Mouse (Mus musculus): Measurements from ENCODE around the gene Hdac5. TPM values are rescaled to one million over a fixed set of nuclear protein-coding genes. Genes with fewer than 3 reads are reported as not detected.

Hdac5 gene
- total RNA-seq, 2 experiments from 2014 or later, result 96.3 to 96.5 TPM

DNA sequence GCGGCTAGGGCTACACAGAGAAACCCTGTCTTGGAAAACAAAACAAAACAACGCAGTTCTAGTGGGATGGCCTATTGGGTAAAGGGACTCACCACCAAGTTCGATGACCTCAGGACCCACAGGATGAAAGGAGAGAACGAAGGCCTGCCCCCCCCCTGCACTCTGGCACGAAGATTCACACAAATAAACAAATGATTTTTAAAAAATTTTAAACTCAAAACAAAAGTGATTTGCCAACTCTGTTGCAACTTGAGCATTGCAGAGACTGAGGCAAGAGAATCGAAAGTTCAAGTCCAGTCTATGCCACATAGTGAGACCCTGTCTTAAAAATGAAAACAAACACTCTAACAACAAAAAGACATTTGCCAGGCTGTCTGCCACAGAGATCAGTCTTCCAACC lies 10.7 kb upstream of the Hdac5 start:
- DNase-seq, result no peak

DNA sequence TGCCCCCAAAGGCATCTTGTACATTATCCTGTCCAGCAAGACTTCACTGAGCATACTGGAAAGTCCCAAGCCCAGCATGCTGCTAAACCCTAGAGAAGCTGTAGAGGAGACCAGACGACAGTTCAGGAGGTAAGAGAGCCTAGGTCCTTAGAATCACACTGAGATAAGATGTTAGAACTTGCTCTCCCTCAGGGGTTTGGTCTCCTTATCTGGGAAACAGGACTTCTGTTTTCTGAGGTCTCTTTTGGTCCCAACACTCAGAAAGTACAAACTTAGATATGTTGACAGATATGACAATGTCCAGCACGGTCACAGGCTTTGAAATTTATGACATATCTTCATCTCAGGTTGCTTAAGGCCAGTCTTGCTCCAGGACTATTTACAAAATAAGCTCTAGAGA lies 6.1 kb upstream of the Hdac5 start:
- DNase-seq, result no peak

DNA sequence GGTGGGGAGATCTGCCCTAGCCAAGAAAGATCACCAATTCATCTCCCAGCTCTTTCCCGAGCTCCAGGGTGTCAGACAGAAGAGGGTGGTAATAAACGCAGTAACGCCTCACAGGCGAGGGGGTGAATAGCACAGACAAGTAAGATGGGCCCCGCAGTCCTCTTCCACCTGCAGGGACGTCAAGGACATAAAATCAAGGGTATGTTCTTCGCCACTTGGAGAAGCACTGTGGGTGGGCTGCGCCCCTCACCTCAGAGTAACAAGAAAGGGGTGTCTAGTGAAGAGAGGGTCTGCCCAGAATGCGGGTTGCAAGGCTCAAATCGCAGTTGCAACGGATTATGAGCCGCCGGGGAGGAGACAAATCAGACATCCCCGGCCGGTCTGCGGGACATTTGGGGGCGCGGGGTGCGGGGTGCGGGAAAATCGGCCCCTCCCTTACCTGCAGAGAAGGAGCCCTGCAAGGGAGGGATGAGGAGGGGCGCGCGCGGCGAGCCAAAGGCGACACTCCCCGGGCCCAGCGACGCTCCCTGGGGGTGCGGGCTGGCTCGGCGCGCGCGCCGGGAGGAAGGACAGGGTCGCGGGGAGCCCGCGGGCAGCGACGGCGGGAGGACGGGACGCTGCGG lies 524 bp downstream of the Hdac5 start:
- peak; percentile 25 to 42 for DNase-seq

DNA sequence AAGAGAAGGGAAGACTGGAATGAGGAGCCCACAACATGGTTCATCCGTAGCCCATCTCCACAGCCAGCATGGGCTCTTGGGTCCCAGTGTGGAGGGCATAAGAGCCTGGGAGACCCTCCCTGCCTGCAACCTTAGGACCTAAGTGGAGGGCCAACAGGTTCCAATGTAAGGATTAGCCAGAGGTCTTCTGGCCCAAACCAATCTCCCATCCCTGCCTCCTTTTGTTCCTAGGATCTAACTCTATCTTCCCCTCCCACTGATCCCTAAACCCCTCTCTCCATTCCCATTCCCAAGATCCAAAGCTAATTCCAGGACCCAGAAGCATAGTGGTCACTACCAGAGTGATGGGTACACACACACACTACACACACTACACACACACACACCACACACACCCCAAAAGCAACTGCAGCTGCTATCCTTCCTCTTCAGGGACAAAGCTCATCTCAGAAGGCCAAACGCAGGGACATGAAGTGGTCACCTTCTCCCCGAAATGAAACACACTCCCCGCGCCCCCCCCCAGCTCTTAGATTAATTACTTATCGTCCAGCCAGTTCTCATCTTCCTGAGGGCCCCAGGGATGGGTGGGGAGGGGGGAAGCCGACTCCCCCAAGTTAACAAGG lies 1.2 kb downstream of the Hdac5 start:
- no peak for DNase-seq

DNA sequence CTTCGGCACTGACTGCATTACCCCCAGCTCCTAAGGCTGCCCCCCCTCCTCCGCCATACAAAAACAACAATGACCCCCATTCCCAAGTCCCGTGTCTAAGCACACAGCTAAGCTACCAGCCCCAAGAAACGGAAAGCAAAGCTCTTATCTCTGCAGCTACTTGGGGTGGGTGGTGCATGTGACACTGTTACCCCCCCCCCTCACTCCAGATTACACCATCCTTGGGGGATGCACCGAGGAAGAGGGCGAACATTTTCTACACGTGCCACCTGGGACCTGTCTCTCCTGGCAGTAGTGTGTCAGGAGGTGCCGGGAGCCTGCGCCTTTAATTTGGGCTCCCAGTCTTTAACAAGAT lies 1.8 kb downstream of the Hdac5 start:
- no peak for DNase-seq

DNA sequence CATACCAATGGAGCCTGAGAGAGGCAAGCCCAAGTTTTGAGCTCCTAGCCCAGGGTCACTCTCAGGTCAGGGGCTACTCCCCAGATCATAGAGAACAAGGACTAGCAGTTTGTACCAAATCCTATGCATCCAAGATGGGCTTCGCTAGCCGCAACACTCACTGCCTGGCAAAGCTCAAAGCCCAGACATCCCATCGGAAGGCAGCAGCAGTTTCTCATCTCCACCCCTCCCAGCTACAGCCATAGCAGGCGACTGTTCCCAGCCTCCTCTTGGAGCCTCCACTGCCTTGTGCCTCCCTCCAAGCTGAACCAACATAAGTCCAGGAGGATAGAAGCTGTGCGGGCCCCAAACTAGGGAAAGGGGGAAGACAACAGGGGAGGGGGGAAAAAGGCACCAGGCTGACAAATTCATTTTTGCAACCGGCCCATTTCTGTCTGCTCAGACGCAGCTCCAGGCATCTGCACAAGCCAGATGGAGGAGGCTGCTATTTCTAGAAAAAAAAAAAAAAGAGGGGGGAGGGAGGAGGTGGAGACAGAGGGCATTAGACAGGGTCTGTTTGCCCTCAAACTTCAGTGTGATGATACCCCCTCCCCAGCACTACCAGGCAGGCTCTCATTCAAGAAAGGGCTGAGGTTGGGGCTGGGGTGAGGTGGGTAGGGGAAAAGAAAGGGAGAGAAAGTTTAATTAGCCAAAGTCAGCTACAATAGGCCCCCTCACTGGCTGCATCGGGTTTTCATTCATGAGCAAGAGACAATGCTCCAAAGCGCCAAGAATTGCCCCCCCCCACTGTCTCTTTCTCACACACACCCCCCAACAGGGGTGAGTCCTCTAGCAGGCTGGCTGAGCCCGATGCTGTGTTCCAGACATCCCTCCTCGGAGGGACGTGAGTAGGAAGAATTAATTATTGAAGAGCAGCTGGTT lies 2.4 kb downstream of the Hdac5 start:
- DNase-seq, result no peak

DNA sequence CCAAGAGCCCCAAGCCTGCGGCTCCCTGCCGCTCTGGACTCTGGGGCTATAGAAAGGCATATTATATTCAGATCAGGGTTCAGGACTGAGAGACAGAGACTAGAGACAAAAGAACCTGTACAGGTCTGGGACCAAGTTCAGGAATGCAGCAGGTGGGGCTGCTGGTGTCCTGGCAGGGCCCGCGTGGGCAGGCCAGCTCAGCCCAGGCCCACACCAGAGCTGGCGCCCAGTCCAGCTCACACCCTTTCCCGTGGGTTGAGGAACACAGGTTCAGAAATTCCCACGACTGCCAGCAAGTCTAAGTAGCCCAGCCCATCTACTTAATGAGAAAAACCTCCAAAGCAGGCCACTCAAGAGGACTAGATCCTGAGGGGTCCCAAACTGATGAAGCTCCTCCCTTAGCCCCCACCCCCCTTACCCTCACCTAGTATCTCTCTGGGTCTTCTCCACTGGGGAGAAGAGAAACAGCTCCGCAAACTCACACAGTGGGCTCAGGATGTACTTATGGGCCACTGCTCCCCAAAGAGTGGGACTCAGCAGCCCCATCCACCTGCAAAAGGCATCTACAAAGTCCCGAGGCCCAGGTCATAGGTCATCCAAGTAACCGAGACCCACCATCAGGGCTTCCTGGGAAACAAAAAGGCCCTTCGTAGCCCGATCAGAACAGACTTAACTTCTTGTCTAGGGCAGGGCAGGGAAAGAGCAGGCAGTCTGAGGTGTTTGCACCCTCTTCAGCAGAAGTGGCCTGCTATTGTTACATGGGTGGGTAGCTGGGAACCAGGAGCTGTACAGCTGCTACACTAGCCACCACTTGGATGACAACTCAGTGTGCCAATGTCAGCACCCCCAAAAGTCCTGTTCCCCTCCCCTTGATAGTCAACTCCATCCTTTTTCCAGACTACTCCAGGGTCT lies 3.6 kb downstream of the Hdac5 start:
- DNase-seq, result no peak

DNA sequence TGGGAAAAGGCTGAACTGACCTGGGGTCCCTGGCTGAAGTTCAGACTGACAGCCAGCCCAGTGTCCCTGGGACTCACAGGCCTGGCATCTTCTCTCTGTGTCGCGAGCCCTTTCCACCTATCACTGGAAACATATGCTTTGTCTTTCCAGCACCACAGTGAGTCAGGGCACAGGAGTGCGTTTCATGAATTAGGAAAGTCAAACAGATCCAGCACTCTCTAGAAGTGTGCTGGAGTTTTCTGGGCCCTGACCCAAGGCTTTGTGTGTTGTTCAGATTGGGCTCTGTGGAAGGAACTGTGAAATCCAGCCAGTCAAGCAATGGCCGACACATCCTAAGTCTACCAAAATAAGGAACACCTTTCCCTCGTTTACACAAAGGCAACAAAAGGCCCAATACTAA lies 4.7 kb downstream of the Hdac5 start:
- DNase-seq, result peak; percentile 33 to 41

DNA sequence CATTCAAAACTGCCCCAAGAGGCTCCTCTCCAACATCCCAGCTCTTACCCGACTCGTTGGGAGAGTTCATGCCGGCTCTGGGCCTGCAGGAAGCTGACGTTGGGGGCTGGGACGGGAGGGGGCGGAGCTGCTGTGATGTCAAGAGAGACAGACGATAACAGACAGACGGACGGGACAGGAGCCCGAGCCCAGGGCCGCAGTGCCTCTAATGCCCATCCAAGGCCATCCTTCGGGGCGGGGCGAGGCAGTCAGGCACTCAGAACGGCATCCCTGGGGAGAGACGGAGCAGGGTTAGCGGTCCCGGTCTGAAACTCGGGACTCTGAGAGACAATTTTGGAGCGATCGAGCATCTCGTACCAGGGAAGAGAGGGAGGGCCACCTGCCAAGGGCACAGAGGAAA lies 5.3 kb downstream of the Hdac5 start:
- peak; percentile 81 to 86 for DNase-seq

DNA sequence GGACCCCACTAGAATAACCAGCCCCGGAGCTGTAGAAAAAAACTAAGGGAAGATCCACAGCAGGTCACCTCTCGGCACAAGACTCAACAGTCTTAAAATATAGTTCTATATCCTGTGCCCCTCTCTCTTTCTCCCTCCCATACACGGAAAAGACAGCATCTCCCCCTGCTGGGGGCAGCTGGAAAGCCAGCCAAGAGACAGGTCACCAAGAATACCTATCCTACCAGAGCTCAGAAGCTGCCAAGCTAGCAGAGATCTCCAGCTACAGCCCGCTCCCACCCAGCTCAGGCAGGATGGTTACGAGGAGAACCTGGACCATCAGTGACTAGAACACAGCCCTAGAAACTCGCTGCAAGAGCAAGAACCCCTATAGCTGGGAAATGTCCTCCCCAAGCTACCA lies 6.8 kb downstream of the Hdac5 start:
- DNase-seq, result peak; percentile 57 to 59

DNA sequence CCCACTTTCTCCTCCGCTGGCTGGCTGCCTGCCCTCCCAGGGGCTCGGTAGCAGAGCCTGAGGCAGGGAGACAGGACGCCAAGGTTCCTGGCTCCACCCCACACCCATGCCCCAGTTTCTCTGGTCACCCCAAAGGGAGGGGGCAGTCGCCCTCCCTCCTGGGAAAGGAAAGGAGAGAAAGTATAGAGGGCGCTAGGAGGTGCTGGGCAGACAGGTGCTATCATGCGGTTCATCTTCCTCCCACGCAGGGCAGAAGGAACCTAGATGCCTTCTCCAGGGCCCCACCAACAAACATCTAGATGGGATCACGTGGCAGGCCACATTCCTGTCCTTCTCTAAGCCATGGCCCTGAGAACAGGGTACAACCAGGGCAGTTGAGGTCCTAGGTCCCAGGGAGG lies 8.0 kb downstream of the Hdac5 start:
- DNase-seq, result peak in 1 of 2 experiments; percentile 63

DNA sequence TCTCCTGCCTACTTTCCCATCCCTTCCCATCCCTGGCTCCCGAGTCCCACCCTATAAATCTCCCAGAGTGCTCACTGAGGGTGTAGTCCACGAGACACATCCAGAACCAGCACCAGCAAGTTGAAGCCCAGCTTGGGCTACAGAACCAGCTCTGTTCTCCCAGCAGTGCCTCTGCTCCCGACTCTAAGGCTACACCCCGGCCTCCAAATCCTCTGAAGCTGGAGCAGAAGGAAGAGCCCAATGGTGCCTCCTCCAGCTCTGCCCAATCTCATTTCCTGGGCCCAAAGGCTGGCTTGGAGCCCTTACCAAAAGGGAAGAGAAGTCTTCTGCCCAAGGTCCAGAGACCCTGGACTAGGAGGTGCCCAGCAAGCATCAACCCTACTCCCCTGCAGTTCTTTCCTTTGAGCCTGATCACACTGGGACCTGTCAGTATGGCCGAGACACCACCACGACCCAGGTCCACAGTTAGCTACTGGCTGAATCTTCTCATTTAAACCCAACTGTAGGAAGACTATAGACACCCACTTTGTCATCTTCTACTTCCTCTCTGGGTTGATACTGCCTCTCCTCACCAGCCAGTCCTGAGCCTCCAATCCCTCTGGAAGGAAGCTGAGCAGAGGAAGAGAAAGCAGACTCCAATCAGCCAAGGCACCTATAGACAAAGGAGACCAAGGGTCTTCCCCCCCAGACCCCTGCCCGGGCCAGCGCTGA lies 8.6 kb downstream of the Hdac5 start:
- DNase-seq, result no peak

DNA sequence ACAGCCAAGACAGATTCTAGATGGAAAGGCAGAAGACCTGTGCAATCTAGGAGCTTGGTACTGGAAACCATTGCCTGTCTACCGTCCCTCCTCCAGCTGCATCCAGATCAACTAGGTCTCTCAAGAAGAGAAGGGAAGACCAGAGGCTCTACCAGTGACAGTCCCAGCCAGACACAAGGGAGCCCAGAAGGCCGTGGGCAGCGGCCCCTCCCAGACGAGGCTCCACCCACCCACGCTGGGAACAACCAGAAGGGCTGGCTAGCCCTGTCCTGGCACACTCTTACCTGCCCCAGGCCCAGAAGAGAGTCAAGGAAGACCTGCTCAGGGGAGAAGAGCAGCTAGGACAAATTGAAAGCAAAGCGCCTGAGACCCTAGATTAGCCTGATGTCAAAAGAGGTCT lies 9.5 kb downstream of the Hdac5 start:
- peak; percentile 48 to 64 for DNase-seq

DNA sequence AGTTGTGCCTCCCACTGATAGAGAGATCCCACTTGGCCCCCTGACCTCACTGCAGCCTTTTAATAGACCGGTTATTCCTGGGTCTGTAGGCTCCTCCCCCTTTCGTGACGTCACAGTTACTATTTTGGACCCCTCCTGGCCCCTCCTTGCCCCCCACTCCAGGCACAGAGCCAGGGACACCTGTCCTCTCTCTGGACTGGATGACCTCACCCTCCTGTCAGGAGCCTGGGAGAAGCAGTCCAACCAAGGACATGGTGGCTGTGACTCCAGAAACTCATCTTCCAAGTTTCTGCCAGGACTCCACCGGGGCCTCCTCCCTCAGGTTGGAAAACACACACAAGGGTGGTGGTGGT lies 10.0 kb downstream of the Hdac5 start:
- DNase-seq, result peak; percentile 67 to 81

DNA sequence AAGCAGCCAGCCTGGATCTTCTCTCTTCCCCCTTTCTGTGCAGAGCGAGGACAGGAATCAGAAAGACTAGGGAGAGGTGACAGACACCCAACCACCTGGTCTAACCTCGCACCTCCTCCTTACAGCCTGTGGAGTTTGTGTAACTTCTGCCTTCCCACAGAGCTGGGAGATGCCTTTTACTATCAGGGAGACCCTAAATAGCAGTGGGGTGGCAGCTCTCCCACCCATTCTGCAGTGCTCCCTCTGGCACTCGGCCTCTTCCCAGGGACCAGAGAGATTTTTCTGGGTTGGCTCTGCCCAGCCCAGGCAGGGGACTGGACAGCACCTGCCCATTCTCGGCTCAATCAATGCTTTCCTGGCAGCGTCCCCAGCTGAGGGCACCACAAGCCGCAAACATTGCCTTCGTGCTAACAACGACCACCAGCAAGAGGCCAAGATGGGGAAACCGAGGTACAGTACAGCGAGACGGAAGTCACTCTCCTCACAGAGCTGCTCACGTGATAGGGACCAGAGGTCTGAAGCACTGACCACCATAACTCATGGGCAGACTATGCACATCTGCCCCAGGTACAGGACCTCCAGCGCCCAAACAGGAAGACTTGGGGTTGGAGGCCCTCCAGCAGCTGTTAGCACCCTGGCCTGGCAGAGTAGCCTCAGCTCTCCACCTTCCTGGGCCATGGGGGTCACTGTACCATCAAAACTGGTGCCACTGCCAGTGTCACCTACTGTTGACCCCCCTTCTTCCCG lies 10.5 kb downstream of the Hdac5 start:
- peak in 1 of 2 experiments; percentile 46 for DNase-seq

DNA sequence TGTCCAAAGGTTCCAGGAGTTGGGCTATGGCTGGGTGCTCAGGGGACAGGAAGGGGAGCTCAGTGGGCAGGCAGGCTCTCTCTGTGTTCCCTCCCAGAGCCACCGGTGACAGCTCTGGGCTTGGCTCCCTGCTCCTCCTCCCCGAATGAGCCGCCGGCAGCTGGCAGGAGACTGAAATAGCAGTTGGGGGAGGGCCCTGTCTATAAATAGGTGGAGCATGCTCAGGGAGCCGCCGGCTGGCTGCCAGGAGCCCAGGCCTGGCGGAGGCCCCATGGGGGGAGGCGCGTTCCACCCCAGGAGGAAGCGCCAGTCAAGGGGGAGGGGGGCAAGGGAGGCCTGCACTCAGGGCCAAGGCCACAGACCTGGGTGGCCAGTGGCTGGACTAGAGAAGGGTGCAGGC lies 11.2 kb downstream of the Hdac5 start:
- peak; percentile 97 to 99 for DNase-seq

DNA sequence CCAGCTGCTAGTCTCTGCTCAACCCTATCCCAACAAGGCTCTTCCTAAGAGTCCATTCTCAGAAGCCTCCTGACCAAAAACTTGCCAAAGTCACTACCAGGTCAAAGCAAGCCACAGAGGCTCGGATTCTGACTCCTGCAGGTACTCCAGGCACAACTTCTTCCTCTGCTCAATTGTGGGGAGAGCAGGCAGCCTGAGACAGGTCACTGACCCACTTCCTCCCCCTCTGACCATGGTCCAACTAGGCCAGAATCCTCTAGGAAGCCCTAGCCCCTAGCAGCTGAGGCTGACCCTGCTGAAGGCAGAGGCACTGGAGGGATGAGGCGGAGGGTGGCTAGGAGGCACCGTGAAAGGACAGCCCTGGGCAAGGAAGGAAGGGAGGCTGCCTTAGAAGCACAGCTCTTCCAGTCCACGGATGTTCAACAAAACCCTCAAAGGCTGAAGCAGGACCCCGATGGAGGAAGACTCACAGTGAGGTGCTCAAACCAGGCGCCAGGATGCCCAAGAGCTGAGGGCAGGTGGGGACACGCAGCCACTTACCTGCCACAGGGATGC lies 12.0 kb downstream of the Hdac5 start:
- DNase-seq, result no peak

DNA sequence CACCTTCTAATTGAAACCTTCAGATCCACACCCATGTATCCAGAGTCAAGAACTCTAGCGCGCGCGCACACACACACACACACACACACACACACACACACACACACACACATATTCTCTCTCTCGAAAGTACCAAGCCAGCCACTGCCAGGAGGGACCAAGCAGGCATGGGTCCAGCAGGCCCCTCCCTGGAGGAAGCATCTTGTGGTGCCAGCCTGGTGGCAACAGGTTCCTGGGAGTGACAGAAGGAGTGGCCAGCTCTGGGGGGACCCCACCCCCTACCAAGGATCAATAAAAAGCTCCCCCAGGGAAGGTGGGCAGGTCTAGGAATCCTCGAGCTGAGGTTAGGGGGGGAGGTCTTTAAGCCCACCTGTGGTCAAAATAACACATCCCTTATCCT lies 12.6 kb downstream of the Hdac5 start:
- peak in 1 of 2 experiments; percentile 34 for DNase-seq

DNA sequence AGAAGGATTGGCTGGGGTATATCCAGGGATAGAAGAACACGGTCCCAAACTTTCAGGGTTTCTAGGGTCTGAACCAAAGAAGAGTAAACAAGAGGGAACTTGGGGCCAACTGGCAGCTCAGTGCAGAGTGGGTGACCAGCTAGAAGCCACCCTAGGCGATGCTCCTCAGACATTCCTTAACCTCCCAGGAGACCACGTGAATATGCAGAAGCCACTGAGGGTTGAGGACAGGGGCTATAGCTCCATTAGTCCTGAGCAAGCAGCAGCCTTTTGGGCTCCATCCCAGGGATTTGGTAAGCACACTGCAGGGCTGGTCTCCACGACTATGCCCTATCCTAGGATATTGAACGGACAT lies 13.1 kb downstream of the Hdac5 start:
- DNase-seq, result no peak

DNA sequence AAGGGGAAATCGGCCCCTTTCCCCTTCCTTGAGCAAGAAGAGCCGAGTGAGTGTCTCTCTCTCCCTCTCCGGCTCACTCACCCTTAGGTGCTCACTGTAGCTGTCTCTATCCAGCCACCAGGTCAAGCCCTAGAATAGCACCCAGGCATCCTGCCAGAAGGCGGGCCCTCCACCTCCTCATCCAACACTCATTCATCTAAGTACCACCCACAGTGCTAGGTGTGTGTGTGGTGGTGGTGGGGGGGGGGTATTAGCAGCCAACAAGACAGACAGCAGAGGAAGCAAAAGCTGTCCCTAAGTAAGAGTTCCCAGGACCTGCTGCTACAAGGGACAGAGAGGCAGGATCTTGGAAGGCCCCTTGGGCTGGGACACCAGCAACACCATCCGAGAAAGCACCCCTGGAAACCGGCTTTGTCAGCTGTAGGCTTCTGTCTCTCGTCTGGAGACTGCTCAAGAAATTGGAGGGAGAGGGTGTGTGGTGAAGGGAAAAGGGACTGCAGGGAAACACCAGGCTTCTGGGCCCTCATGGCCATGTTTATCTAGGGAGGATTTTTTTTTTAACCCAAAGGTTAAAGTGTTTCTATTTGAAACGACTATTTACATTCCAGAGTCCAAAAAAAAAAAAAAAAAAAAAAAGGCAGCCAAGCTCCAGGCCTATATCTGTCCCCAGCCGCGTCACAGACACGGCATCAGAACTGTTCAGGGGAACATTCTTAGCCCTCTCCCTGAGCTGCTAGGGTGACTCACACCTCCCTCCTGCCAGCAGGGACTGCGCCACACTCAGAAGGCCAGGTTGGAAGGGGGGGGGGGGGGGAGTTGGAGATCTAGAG lies 13.7 kb downstream of the Hdac5 start:
- DNase-seq, result peak; percentile 81 to 84

Measured in adrenal gland, postnatal 36 days (tissue).